Mouse (Mus musculus) forebrain, embryonic 13.5 days (tissue): ENCODE data around the gene Enpp3. TPM values are rescaled to one million over a fixed set of nuclear protein-coding genes. Genes with fewer than 3 reads are reported as not detected.
A peak's percentile ranks its signal among the peaks of the same experiment; 100 is the strongest.

Experiments used
- ATAC-seq: fragments of 200-750 bp; cut with Nextera tagmentation; 2 replicates; pipeline ENCODE4 v1.8.0; 2017
- H3K27ac ChIP-seq: fragments of 300-500 bp; sonication (generic); 2 replicates; pipeline ENCODE4 v1.5.1; 2015; ENCODE audit warnings: inconsistent platforms, mild to moderate bottlenecking, moderate library complexity
- H3K27me3 ChIP-seq: fragments of 300-500 bp; sonication (generic); 2 replicates; pipeline ENCODE4 v1.6.1; 2015; ENCODE audit warnings: mild to moderate bottlenecking, inconsistent platforms
- H3K36me3 ChIP-seq: fragments of 300-500 bp; sonication (generic); 2 replicates; pipeline ENCODE4 v1.6.1; 2015; ENCODE audit warnings: mild to moderate bottlenecking, inconsistent platforms; ENCODE audit not compliant: poor library complexity, severe bottlenecking
- H3K4me1 ChIP-seq: fragments of 300-500 bp; sonication (generic); 2 replicates; pipeline ENCODE4 v1.6.1; 2015; ENCODE audit warnings: inconsistent platforms
- H3K4me2 ChIP-seq: fragments of 300-500 bp; sonication (generic); 2 replicates; pipeline ENCODE4 v1.6.1; 2015; ENCODE audit warnings: inconsistent platforms, mild to moderate bottlenecking, moderate library complexity
- H3K4me3 ChIP-seq: fragments of 300-500 bp; sonication (generic); 2 replicates; pipeline ENCODE4 v1.5.1; 2015; ENCODE audit warnings: mild to moderate bottlenecking, inconsistent platforms
- H3K9ac ChIP-seq: fragments of 300-500 bp; sonication (generic); 2 replicates; pipeline ENCODE4 v1.6.1; 2015; ENCODE audit warnings: mild to moderate bottlenecking, inconsistent platforms
- H3K9me3 ChIP-seq: fragments of 300-500 bp; sonication (generic); replicated peaks from 2 replicates; pipeline ENCODE4 v1.6.1; 2016; ENCODE audit warnings: inconsistent platforms
- WGBS: fragments of 180-500 bp; shearing (Covaris S2); methylation state at CpG from one replicate; pipeline ENCODE4 v1.1.7; 2015; 5-methylcytosine and 5-hydroxymethylcytosine counted together
- polyA plus RNA-seq: library from polyadenylated mRNA; unstranded; fragments of >200 nt; fragmentation: Nextera tagmentation; extraction: Ambion mirVana; gene quantifications from 2 replicates; pipeline ENCODE4 v1.2.1, GENCODE M21; 2015

The Enpp3 gene
- polyA plus RNA-seq, 1 experiment from 2014 or later: 2.8 TPM

- no peak overlapping the region for H3K27ac ChIP-seq
- no peaks in the 10 kb centered on the region for H3K36me3 ChIP-seq
- H3K4me3 ChIP-seq: no peak overlapping the region
- no peak overlapping the region for H3K9ac ChIP-seq
- H3K27me3 ChIP-seq: no peaks in the 10 kb centered on the region
- no peak overlapping the region for H3K4me2 ChIP-seq
- no peak for ATAC-seq
- no peaks in the 10 kb centered on the region for H3K4me1 ChIP-seq
- 98% methylated on average over 9 of the region's 9 CpGs for WGBS
- no peaks in the 10 kb centered on the region for H3K9me3 ChIP-seq
These were observed 57.9 kb downstream of the Enpp3 start for GRCm38 (mm10) chr10:24784624-24785276.

- ATAC-seq: no peak
These were observed 58.7 kb downstream of the Enpp3 start for GRCm38 (mm10) chr10:24783946-24784345.

GRCm38 (mm10) chr10:24778643-24779020 is 64.0 kb downstream of the Enpp3 start:
- Histone ChIP-seq H3K4me3 (no peak overlapping the region), H3K4me2 (no peak overlapping the region), H3K9me3 (no peaks in the 10 kb centered on the region), H3K4me1 (no peaks in the 10 kb centered on the region), H3K36me3 (no peaks in the 10 kb centered on the region), H3K9ac (no peak overlapping the region), H3K27ac (no peak overlapping the region), H3K27me3 (no peaks in the 10 kb centered on the region)
- no peak for ATAC-seq
- WGBS: 86% methylated on average over 11 of the region's 11 CpGs

More at GRCm38 (mm10) chr10:24783946-24784345, 58.7 kb downstream of the Enpp3 start:
- Histone ChIP-seq H3K9ac (no peak overlapping the region), H3K9me3 (no peaks in the 10 kb centered on the region), H3K4me1 (no peaks in the 10 kb centered on the region), H3K4me2 (no peak overlapping the region), H3K27me3 (no peaks in the 10 kb centered on the region), H3K36me3 (no peaks in the 10 kb centered on the region), H3K4me3 (no peak overlapping the region), H3K27ac (no peak overlapping the region)
- WGBS: 89% methylated on average over 3 of the region's 3 CpGs

- Histone ChIP-seq H3K4me3 (no peak overlapping the region), H3K27me3 (no peaks in the 10 kb centered on the region), H3K4me2 (no peak overlapping the region), H3K9ac (no peak overlapping the region), H3K9me3 (no peaks in the 10 kb centered on the region), H3K27ac (no peak overlapping the region), H3K36me3 (no peaks in the 10 kb centered on the region), H3K4me1 (no peaks in the 10 kb centered on the region)
- WGBS: 84% methylated on average over 14 of the region's 14 CpGs
- no peak for ATAC-seq
These were observed 64.5 kb downstream of the Enpp3 start for GRCm38 (mm10) chr10:24777916-24778642.

GRCm38 (mm10) chr10:24769496-24769895 is 73.1 kb downstream of the Enpp3 start:
- Histone ChIP-seq H3K9me3 (no peaks in the 10 kb centered on the region), H3K4me1 (0 out of 2 replicates have a peak, but pooled peaks cover 4% of the 10 kb centered on the region), H3K4me2 (no peak overlapping the region), H3K27me3 (no peaks in the 10 kb centered on the region), H3K4me3 (no peak overlapping the region), H3K36me3 (no peaks in the 10 kb centered on the region), H3K9ac (no peak overlapping the region), H3K27ac (no peak overlapping the region)
- no peak for ATAC-seq
- 92% methylated on average over 7 of the region's 7 CpGs for WGBS

GRCm38 (mm10) chr10:24767695-24768094 is 74.9 kb downstream of the Enpp3 start:
- H3K4me3 ChIP-seq: no peak overlapping the region
- H3K4me1 ChIP-seq: 0 out of 2 replicates have a peak, but pooled peaks cover 4% of the 10 kb centered on the region
- no peak overlapping the region for H3K4me2 ChIP-seq
- WGBS: 48% methylated on average over 11 of the region's 11 CpGs
- H3K27ac ChIP-seq: no peak overlapping the region
- H3K36me3 ChIP-seq: no peaks in the 10 kb centered on the region
- H3K27me3 ChIP-seq: no peaks in the 10 kb centered on the region
- no peak for ATAC-seq
- no peak overlapping the region for H3K9ac ChIP-seq
- H3K9me3 ChIP-seq: no peaks in the 10 kb centered on the region

GRCm38 (mm10) chr10:24766061-24766460 is 76.6 kb downstream of the Enpp3 start:
- no peak overlapping the region for H3K9ac ChIP-seq
- H3K27me3 ChIP-seq: no peaks in the 10 kb centered on the region
- no peak overlapping the region for H3K4me3 ChIP-seq
- no peaks in the 10 kb centered on the region for H3K9me3 ChIP-seq
- no peak for ATAC-seq
- H3K4me2 ChIP-seq: no peak overlapping the region
- H3K36me3 ChIP-seq: no peaks in the 10 kb centered on the region
- WGBS: 80% methylated on average over 1 of the region's 1 CpGs
- H3K4me1 ChIP-seq: 0 out of 2 replicates have a peak, but pooled peaks cover 4% of the 10 kb centered on the region
- no peak overlapping the region for H3K27ac ChIP-seq

- Histone ChIP-seq H3K4me2 (no peak overlapping the region), H3K36me3 (no peaks in the 10 kb centered on the region), H3K27me3 (no peaks in the 10 kb centered on the region), H3K27ac (peak overlapping the region; percentile 19; the same call in 1 of the 2 replicates), H3K4me1 (0 out of 2 replicates have a peak, but pooled peaks cover 4% of the 10 kb centered on the region), H3K4me3 (no peak overlapping the region), H3K9ac (no peak overlapping the region), H3K9me3 (no peaks in the 10 kb centered on the region)
- 0 out of 2 replicates have a peak, but pooled peaks have one; percentile 36 for ATAC-seq
- 43% methylated on average over 6 of the region's 6 CpGs for WGBS
These were observed 77.4 kb downstream of the Enpp3 start for GRCm38 (mm10) chr10:24765151-24765755.

- Histone ChIP-seq H3K4me2 (no peak overlapping the region), H3K27ac (no peak overlapping the region), H3K4me1 (0 out of 2 replicates have a peak, but pooled peaks cover 4% of the 10 kb centered on the region), H3K36me3 (no peaks in the 10 kb centered on the region), H3K9me3 (no peaks in the 10 kb centered on the region), H3K9ac (no peak overlapping the region), H3K27me3 (no peaks in the 10 kb centered on the region), H3K4me3 (no peak overlapping the region)
- 64% methylated on average over 3 of the region's 3 CpGs for WGBS
- ATAC-seq: no peak
These were observed 78.0 kb downstream of the Enpp3 start for GRCm38 (mm10) chr10:24764640-24765039.

GRCm38 (mm10) chr10:24763257-24763656 is 79.4 kb downstream of the Enpp3 start:
- Histone ChIP-seq H3K4me3 (no peak overlapping the region), H3K27me3 (no peaks in the 10 kb centered on the region), H3K9me3 (no peaks in the 10 kb centered on the region), H3K9ac (no peak overlapping the region), H3K36me3 (no peaks in the 10 kb centered on the region), H3K27ac (no peak overlapping the region), H3K4me2 (no peak overlapping the region), H3K4me1 (0 out of 2 replicates have a peak, but pooled peaks cover 4% of the 10 kb centered on the region)
- WGBS: 92% methylated on average over 3 of the region's 3 CpGs
- ATAC-seq: no peak

- no peak overlapping the region for H3K27ac ChIP-seq
- peaks cover 15% of the 10 kb centered on the region for H3K4me1 ChIP-seq
- ATAC-seq: no peak
- no peak overlapping the region for H3K4me3 ChIP-seq
- 58% methylated on average over 8 of the region's 8 CpGs for WGBS
- H3K27me3 ChIP-seq: no peaks in the 10 kb centered on the region
- no peak overlapping the region for H3K4me2 ChIP-seq
- no peaks in the 10 kb centered on the region for H3K9me3 ChIP-seq
- H3K9ac ChIP-seq: no peak overlapping the region
- no peaks in the 10 kb centered on the region for H3K36me3 ChIP-seq
These were observed 84.2 kb downstream of the Enpp3 start for GRCm38 (mm10) chr10:24758326-24758915.
